Mouse (Mus musculus) heart, adult 18-20 months (tissue): Measurements from ENCODE around the gene Rbx1. TPM values are rescaled to one million over a fixed set of nuclear protein-coding genes. Genes with fewer than 3 reads are reported as not detected.
A peak's percentile ranks its signal among the peaks of the same experiment; 100 is the strongest.
"Not testable (repeated sequence)": the region's sequence is repeated elsewhere in the genome, so short reads cannot be mapped to it uniquely, and the experiment has no call there.

ENCODE experiments used
- DNase-seq, 2 experiments: peaks; one replicate each; pipeline ENCODE4 v3.0.0; 2021 to 2022; ENCODE audit warnings: mixed read lengths in 1 of 2
- long read RNA-seq, 2 experiments: library from polyadenylated mRNA; stranded (forward); transcript quantifications; one replicate each; pipeline ENCODE4 v2.0.0; 2021
- total RNA-seq, 2 experiments: library from RNA; stranded (reverse); gene quantifications; 2 replicates each; pipeline ENCODE4 v1.2.3; 2021

Gene Rbx1
- total RNA-seq, result 100 to 1,000 TPM; 113 to 130 TPM
- long read RNA-seq, experiment 1, transcript Rbx1-203 (2 exons, 794 nt), result minor isoform, 16 of 222 reads
- long read RNA-seq, experiment 1, transcript Rbx1-204 (5 exons, 651 nt), result minor isoform, 6 of 222 reads
- long read RNA-seq, experiment 1, transcript Rbx1-201 (5 exons, 1,675 nt), result major isoform, 194 of 222 reads
- long read RNA-seq, experiment 1, partial matches to known transcripts, result 1 of 222 reads
- long read RNA-seq, experiment 1, other reads (novel, unspliced or antisense), result 5 of 222 reads
- long read RNA-seq, experiment 2, transcript Rbx1-203 (2 exons, 794 nt), result minor isoform, 14 of 191 reads
- long read RNA-seq, experiment 2, transcript Rbx1-201 (5 exons, 1,675 nt), result major isoform, 167 of 191 reads
- long read RNA-seq, experiment 2, partial matches to known transcripts, result 1 of 191 reads
- long read RNA-seq, experiment 2, other reads (novel, unspliced or antisense), result 7 of 191 reads

DNA sequence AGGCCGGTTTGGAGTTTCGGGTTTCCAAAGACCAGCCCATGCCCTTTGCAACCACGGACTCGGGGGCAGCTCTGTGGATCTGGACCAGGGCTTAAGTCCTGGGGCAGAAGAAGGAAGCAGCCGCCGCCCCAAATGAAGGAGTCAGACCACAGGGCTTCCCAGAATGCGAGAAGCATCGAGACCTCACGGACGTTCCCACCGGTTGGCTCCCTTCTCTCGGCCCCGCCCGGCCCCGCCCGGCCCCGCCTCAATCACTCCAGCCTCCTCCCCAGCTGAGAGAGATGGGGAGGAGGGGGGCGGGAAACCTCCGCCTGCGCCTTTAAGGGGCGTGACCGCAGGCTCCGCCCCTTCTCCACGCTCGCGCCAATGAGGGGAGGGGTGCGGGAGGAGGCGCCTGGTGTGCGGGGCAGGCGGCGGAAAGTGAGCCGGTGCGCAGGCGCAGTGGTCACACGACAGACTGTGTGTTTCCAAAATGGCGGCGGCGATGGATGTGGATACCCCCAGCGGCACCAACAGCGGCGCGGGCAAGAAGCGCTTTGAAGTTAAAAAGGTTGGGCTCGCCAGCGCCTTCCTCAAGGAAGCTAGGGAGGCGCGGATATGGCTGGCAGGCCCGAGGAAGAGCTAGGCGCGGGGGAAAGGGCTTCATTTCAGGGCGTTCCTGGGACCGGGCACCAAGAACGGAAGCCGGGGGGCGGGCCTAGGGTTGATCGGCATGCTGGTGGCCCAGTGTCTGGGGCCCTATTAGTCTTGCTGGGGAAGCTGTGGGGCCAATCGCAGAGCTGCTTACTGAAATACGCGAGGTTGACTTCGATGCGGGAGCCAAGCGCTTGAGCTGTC, at the start of gene Rbx1:
TSS of gene Rbx1 (plus strand) at position 396 of the 837 bp plus-strand sequence.
- DNase-seq, result peak; percentile 99 to 100

DNA sequence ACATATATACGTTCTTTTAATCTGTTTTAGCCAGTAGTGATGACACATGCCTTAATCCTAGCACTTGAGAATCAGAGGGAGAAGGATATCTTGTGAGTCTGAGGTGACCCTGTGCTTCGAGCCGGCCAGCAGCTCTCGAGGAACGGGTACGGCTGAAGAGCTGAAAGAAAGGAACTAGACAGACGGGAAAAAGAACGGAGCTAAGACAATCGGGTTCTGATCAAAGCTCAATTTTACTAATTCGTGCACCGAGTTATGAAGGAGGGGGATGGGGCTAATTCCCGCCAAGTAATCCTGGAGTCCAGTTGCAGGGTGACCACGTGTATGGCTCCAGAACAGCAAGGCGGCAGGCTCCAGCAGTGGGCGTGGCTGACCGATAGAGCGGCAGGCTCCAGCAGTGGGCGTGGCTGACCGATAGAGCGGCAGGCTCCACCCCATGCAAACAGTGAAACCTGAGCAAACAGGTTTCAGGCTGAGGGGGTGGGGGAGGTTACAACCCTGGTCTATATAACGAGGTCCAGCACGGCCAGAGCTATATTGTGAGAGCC, 49.3 kb upstream of the Rbx1 start:
- peak; percentile 37 to 67 for DNase-seq

DNA sequence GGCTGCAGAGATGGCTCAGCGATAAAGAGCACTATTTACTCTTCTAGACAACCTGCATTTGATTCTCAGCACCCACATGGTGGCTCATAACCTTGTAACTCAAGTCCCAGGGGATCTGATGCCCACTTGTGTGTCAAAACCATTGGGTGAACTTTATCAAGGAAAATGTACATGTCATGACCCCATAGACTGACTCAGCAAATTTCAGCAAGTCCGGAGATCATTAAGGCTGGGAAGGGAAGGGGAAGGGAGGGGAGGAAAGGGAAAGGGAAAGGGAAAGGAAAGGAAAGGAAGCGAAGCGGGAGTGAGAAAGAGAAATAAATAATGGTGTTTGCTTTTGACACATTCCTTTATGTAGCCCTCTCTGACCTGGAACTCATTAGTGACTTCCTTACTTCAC, 48.0 kb upstream of the Rbx1 start:
- no peak for DNase-seq

DNA sequence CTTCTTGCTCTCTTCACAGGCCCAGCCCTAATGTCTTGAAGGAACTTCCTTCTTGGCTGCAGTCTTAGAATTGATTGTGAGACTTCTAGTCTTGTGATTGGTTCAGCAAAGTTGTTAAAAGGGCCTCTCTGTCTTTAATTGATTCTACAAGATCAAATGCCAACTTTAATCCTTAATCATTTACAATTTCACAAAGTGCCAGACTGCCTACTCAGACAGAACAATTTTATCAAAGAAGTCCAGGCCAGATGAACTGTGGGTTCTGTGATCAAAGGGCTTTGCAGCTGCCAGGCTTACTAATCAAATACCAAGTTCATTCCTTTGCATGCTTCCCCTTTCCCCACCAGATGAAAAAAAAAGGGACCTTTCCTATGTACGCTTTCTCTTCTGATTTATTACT, 44.6 kb upstream of the Rbx1 start:
- DNase-seq, result no peak

DNA sequence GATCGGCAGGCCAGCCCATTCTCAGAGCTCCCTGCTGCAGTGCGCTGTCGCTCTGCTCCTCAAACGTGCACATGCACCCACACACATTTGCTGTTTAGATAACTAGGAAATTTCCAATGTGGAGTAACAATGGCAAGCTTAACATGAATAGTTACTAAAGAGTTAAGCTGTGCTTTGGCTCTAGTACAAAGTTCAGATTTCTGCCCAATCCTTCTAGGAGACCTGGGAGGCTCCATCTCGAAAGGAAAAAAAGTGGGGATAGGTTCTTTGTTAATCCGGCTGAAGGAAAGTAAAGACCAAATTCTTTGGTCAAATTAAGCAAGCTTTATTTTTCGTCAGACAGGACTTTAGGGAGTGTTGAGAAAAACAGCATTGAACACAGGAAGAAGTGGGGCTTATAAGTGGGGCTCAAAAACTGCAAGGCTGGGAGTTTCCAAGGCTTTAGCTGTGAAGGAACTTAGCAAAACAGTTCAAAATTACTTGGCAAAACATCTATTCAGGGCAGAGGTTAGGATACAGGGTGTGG, 43.9 kb upstream of the Rbx1 start:
- no peak for DNase-seq

DNA sequence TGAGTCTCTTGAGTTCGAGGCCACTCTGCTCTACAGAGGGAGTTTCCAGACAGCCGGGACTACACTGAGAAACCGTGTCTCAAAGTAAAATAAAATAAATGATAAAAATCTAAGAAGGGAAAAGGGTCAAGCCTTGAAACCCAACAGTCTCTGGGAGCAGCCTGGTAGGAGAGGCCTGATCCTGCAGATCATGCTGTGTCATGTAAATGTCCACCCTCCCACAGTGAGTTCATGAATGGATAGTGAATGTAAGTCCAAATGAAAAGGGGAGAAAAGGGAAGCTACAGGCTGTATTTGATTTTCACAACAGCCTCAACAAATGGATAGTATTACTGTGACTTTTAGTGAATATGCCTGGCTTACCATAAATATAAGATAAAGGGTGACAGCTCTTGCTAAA, 40.8 kb upstream of the Rbx1 start:
- DNase-seq, result no peak

DNA sequence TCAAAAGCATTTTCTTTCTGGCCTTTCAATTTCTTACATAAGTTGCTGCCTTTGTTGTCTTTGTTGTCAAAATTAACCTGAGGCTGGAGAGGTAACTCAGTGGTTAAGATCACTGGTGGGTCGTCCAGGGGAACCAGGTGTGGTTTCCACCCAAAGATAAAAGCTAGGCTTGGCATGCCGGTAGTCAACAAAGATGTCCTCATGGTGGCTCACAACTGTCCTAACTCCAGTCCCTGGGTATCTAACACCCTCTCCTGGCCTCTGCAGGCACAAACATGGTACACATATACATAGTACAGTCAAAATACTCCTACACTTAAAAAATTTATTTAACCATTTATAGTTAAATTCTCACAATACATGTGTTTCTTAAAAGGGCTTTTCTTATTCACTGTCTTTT, 38.1 kb upstream of the Rbx1 start:
- no peak for DNase-seq

DNA sequence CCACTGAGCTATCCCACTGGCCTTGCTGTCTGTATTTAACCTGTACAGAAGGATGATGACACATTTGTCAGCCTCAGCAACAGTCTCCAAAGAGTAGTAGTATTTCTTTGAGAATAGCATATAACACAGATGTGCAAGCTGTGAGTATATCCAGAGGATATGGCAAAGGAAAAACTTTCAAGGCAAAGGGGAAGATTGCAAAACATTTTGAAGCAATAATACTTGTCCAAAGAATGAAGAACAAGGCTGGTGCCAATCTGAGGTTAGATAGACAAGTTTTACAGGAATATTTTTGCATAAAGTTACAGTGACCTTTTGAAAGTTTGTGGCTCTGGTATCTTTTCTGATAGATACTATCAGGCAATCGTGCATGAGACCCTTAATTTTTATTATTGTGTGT, 34.9 kb upstream of the Rbx1 start:
- DNase-seq, result no peak

DNA sequence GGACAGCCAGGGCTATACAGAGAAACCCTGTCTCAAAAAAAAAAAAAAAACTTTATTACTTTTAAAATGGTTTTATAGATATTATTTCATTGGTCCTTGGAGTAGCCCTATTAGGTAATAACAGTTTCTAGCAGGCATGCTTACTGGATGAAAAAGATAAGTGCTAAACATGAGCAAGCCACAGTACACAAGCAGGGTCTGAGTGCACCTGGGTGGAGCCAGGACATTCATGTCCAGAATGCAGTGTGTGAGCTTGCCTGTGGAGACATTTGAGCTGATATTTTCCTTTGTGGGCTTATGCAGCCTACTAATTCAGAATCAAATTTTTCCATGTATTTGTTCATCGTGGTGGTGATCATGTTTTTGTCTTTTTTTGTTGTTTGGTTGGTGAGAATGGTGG, 27.8 kb upstream of the Rbx1 start:
- DNase-seq, result no peak

DNA sequence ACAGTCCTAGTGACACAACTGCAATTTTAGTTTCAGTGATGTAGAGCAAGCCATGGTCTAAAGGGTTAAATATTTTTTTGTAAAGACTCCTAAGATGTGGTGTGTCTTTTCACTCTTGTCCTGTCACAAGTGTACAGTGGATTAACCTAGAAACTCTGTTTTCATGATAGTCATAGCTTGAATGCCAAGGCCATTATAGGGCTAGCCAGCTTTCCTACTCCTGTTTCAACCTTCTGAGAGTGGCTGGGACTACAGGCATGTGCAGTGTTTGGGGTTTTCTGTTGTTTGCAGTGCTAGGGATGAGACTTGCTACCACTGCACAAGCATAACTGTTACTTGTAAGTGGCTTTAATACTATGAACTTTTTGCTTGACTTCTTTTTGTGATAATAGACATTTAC, 26.9 kb upstream of the Rbx1 start:
- no peak for DNase-seq

DNA sequence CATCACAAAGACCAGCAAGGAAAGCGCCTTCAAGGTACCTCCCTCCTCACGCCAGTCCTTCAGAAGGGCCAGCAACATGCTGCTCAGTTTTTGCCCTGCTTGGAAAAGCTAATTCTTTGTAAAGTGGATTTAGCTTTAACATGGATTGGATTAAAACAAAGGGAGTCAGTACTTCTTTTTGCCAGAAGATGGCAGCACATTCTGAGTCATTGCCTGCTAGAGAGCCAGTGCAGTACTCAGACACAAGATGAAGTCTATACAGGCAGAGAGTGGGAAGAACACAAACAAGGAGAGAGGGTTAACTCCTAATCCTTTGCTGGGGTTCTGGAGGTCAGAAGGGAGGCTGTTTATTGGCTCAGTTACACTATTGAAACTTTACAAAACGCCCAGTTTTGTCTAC, 17.6 kb upstream of the Rbx1 start:
- DNase-seq, result peak; percentile 70 to 89

DNA sequence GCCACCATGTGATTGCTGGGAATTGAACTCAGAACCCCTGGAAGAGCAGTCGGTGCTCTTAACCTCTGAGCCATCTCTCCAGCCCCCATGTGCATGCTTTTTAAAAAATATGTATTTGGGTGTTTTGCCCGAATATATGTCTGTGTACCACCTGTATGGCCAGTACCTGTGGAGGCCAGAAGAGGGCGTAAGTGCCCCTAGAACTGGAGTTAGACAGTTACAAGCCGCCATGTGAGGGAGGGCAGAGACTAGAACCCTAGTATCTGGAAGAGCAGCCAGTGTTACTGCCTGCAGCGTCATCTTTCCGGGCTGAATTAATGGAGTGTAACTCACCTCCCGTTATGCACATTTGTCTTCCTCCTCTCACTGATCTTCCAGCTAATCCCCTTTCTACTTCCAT, 4.6 kb upstream of the Rbx1 start:
- DNase-seq, result no peak

DNA sequence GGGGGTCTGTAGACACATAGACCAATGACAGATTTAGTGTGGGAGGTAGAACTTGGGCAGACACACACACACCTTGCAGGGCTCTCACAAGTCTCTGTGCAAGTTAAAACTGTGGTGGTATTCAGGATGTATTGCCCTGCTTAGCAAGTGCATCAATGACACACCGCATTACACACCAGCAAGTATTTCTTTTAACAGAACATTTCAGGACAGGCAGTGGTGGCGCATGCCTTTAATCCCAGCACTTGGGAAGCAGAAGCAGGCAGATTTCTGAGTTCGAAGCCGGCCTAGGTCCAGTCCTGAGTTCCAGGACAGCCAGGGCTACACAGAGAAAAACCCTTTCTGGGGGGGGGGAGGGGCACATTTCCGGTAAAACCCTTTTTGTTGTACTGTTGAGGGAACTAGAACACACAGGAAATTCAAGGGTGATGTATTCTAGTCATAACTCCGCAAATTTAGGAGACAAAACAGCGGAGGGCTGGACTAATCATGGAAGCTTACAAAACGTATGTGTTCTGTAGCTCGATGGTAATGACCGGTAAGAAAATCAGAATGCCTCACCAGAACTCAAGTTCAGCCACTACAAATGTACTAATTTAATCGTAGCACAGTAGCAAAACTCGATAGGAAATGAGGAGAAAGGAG, 958 bp upstream of the Rbx1 start:
- DNase-seq, result no peak

DNA sequence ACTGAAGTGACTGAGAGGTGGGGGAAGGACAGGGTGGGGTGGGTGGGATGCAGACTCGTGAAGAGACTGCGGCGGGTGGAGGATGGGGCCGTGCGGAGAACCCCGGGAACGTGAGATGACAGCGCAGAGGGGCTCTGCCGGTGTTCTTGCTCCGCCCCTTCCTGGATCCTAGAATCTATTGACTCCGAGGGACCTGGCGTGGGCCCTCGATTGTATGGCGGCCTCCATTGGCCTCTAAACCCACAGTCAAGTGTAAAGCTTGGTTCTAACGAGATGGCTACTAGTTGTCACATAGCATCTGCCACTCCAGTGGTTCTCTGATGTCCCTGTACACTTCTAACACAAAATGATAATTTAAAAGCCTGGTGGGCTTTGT, 630 bp downstream of the Rbx1 start:
- DNase-seq, result no peak

DNA sequence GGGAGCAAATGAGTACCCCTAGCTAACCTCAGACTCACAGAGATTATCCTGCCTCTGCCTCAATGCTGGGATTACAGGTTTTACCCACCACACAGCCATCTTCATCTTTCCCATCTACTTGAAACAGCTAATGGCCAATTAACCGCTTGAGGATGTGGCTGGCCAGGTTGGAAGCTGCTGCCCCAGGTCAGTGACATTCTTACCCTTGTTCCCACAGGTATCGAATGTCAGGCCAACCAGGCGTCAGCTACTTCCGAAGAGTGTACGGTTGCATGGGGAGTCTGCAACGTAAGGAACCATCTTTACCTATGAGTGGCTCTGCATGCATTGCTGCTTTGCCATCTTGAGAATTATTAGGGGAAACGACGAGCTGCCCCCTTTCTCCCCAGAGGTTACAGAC, 4.6 kb downstream of the Rbx1 start:
- no peak for DNase-seq

DNA sequence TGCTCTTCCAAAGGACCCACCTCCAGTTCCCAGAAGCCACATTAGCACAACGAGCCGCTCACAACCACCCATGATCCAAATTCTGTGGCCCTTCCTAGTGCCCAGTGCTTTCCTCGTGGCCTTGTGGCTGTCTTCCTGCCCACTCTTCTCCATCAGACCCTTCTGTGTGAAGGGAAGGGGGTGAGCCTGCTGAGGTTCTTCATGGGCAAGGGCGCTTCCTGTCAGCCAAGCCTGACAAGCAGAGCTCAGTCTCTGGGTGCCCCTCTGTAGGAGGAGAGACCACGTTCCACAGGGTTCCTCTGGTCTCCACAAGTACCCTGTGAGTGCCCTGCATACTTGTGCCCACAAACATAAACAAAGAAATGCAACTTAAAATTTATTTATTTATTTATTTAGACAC, 6.2 kb downstream of the Rbx1 start:
- no peak for DNase-seq

DNA sequence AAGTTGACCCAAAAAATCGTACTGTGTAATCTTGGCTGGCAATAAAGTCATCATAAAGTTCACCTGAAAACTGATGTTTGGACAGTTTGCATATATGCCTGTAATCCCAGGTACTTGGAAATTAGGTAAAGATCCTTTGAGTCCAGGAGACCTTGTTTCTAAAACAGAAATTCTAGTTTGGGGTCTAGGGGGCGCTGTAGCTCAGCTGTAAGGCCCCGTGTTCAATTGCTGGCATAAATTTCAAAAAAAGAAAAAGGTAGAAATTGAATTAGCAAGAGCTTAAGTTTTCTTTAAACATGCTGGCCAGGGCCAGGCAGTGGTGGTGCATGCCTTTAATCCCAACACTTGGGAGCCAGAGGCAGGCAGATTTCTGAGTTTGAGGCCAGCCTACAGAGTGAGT, 9.6 kb downstream of the Rbx1 start:
- DNase-seq, result peak in 1 of 2 experiments; percentile 51

DNA sequence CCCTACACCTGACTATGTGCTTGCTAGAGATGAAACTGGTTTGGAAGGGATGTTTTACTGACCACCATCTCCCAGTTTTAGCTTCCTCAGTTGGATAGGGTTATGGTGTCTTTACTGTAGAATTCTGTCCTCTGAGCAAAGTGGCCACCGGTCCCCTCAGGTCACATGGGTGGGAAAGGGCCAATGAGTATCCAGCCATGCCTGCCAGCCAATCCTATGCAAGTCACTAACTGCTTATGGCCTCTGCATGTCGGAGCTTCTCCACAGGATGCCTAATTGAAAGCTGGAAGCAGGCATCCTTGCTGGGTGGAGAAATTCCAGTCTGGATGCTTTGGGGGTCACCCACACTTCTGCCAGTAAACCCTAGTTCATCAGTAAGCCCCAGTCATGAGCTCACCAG, 10.5 kb downstream of the Rbx1 start:
- no peak for DNase-seq

DNA sequence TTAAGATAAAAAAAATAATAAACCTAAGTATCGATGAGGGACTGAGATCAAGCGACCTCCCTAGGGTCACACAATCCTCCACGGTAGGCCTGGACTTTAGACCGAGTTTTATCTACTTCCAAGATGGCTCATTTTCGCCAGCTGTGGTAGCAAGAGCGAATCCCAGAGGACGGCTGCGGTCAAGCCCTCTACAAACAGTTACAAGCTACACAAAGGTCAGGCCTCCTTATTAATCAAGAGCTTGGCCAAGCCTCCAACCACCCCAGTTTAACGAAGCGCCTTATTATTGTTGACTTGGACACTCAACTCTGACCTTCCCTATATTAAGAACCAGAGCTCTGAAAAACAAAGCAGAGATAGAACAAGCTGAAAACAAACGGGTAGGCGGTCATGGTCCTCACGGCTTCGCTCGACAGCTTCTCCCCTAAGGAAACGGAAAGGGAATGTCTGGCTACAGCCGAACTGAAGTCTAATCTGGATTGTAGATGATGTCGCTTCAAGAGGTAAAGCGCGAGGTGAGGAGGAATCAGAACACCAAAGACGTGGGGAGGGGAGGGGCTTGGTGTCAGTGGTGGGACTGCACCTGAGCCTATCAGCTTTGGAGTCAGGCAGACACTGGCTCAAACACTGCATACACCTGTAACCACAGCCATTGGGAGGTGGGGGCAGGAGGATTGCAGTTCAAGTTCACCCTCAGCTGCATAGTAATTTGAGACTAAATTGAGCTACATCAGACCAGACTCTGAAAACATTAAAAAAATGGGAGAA, 13.5 kb downstream of the Rbx1 start:
- no peak for DNase-seq

DNA sequence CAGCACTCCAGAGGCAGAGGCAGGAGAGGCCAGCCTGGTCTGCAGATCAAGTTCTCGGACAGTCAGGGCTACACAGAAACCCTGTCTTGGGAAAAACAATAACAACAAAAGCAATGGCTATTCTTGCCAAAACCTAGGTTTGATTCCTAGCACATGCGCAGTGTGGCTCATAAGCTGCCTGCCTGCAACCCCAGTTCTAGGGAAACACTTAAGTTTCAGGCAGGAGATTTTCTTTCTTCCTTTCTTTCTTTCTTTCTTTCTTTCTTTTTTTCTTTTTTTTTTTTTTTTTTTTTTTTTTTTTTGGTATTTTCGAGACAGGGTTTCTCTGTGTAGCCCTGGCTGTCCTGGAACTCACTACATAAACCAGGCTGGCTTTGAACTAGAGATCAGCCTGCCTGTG, 14.2 kb downstream of the Rbx1 start:
- not testable (repeated sequence) for DNase-seq

DNA sequence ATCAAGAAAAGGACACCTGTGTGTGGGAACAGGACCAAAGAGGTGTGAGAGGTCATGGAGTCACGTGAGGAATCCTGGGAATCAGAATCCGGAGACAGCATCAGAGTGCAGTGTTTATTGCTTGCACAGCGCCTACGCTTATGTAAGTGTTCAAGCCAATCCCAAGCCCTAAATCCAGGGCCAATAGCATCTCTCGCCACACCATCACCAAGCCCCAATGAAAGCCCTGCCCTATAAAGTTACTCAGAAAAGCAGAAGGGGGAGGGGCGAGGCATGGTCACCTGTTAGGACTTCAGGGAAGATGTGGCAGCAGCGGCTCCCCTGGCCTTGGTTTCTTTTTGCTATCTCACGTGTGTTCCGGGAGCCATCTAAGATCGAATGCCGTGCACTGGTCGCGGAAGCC, 14.9 kb downstream of the Rbx1 start:
- peak; percentile 37 to 52 for DNase-seq

DNA sequence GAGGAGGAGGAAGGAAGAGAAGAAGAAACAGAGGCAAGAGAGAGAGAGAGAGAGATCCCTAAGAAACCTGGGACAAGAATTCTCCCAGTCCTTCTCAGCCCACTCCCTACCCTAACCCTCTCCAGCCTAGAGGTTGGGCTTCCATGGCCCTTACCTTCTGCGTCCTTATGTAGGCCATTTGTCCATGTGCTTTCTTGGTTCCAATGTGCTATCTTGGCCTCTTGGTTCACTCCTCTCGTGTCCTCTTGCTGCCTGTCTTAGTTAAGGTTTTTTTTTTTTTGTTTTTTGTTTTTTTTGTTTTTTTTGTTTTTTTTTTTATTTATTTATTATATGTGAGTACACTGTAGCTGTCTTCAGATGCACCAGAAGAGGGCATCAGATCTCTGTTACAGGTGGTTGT, 16.9 kb downstream of the Rbx1 start:
- no peak for DNase-seq
